Mouse (Mus musculus) intestine, embryonic 15.5 days (tissue): ENCODE measurements around the gene Ror1. TPM values are rescaled to one million over a fixed set of nuclear protein-coding genes. Genes with fewer than 3 reads are reported as not detected.

Experiments
- ATAC-seq: fragments of 200-750 bp; cut with Nextera tagmentation; 2 replicates; pipeline ENCODE4 v1.8.0; 2017; ENCODE audit warnings: moderate TSS enrichment, moderate library complexity
- H3K27ac ChIP-seq: fragments of 300-500 bp; sonication (generic); 2 replicates; pipeline ENCODE4 v1.5.1; 2015; ENCODE audit warnings: mild to moderate bottlenecking, inconsistent platforms
- H3K27me3 ChIP-seq: fragments of 300-500 bp; sonication (generic); replicated peaks from 2 replicates; pipeline ENCODE4 v1.6.1; 2015; ENCODE audit warnings: inconsistent platforms
- H3K36me3 ChIP-seq: fragments of 300-500 bp; sonication (generic); 2 replicates; pipeline ENCODE4 v1.6.1; 2015; ENCODE audit warnings: inconsistent platforms
- H3K4me1 ChIP-seq: fragments of 300-500 bp; sonication (generic); replicated peaks from 2 replicates; pipeline ENCODE4 v1.6.1; 2015; ENCODE audit warnings: inconsistent platforms
- H3K4me2 ChIP-seq: fragments of 300-500 bp; sonication (generic); replicated peaks from 2 replicates; pipeline ENCODE4 v1.6.1; 2015; ENCODE audit warnings: mild to moderate bottlenecking, inconsistent platforms
- H3K4me3 ChIP-seq: fragments of 300-500 bp; sonication (generic); replicated peaks from 2 replicates; pipeline ENCODE4 v1.5.1; 2015; ENCODE audit warnings: inconsistent platforms
- H3K9ac ChIP-seq: fragments of 300-500 bp; sonication (generic); 2 replicates; pipeline ENCODE4 v1.6.1; 2015; ENCODE audit warnings: inconsistent platforms
- H3K9me3 ChIP-seq: fragments of 300-500 bp; sonication (generic); 2 replicates; pipeline ENCODE4 v1.6.1; 2016; ENCODE audit warnings: inconsistent platforms
- WGBS: fragments of 180-500 bp; shearing (Covaris S2); methylation state at CpG from one replicate; pipeline ENCODE4 v1.1.7; 2015; 5-methylcytosine and 5-hydroxymethylcytosine counted together
- polyA plus RNA-seq: library from polyadenylated mRNA; unstranded; fragments of >200 nt; fragmentation: Nextera tagmentation; extraction: Ambion mirVana; gene quantifications from 2 replicates; pipeline ENCODE4 v1.2.1, GENCODE M21; 2015

Ror1 gene
- polyA plus RNA-seq, 1 experiment from 2014 or later: 9.3 TPM

DNA sequence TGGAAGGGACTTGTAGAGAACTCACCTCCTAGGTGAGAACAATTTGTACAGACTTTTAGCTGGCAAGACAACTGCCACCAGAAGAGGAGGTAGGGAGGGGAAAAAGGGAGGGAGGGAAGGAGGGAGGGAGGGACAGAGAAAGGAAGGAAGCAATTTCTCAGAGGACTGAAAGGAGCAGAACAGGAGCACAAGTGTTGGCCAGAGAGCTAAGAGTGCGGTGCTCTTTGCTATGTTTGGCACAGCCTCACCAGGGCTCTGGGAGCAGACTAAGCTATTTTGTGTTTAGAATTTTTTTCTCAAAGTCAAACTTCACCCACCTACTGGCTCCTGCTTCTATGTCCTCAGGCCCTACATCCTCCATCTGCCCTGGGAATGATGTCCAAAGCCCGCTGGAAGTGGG, 152.7 kb downstream of the Ror1 start:
- H3K27me3 ChIP-seq: no peaks in the 10 kb centered on the region
- H3K27ac ChIP-seq: no peak overlapping the region
- no peak overlapping the region for H3K4me2 ChIP-seq
- no peak overlapping the region for H3K9ac ChIP-seq
- no peak for ATAC-seq
- no peak overlapping the region for H3K4me3 ChIP-seq
- no peaks in the 10 kb centered on the region for H3K9me3 ChIP-seq
- H3K36me3 ChIP-seq: no peaks in the 10 kb centered on the region
- H3K4me1 ChIP-seq: peaks cover 9% of the 10 kb centered on the region; the same call in 1 of the 2 replicates
- 53% methylated on average over 2 of the region's 2 CpGs for WGBS

DNA sequence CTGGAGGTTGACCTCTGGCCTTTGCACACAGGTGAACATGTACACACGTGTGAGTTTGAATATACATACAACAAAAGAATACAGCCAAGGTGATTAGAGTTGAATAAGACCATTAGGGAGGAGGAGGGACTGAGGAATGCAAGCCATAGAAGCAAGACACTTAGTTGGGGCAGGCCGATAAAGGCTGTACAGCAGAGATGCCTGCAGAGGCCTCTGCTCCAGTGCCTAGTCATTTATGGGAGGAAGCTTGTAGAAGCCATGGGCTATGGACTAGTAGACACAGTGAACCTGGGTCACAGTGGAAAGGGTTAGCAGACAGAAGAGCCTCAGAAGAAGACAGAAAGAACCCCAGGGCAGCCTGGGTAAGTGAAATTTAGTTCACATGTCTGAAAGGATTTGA, 155.7 kb downstream of the Ror1 start:
- no peak overlapping the region for H3K4me2 ChIP-seq
- H3K36me3 ChIP-seq: no peaks in the 10 kb centered on the region
- H3K4me1 ChIP-seq: peaks cover 9% of the 10 kb centered on the region; the same call in 1 of the 2 replicates
- ATAC-seq: no peak
- no peaks in the 10 kb centered on the region for H3K9me3 ChIP-seq
- 46% methylated on average over 2 of the region's 2 CpGs for WGBS
- H3K9ac ChIP-seq: no peak overlapping the region
- no peaks in the 10 kb centered on the region for H3K27me3 ChIP-seq
- peak overlapping the region; percentile 33; the same call in 1 of the 2 replicates for H3K27ac ChIP-seq
- no peak overlapping the region for H3K4me3 ChIP-seq

DNA sequence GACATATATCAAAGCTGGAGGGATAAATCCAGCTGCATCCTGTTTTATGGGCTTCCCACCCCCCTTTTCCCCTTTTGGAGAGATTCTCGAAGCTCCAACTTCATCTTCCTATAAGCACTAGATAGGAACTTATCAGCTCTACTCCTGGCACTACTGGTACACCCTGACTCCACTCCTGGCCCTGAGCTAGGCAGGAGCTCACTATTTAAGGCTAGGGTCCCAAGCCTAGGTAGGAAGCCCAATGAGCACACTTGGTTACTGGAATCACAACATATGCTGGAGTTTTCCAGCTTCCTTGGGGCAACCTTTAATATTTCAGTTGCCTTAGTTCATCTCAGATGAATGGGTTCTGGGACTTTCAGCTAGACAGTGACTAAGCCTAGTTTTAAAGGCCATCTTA, 156.5 kb downstream of the Ror1 start:
- ATAC-seq: no peak
- Histone ChIP-seq H3K27ac (no peak overlapping the region), H3K36me3 (no peaks in the 10 kb centered on the region), H3K4me3 (no peak overlapping the region), H3K9ac (no peak overlapping the region), H3K4me1 (peaks cover 9% of the 10 kb centered on the region; the same call in 1 of the 2 replicates), H3K4me2 (no peak overlapping the region), H3K9me3 (no peaks in the 10 kb centered on the region), H3K27me3 (no peaks in the 10 kb centered on the region)
- 20% methylated on average over 1 of the region's 1 CpGs for WGBS

DNA sequence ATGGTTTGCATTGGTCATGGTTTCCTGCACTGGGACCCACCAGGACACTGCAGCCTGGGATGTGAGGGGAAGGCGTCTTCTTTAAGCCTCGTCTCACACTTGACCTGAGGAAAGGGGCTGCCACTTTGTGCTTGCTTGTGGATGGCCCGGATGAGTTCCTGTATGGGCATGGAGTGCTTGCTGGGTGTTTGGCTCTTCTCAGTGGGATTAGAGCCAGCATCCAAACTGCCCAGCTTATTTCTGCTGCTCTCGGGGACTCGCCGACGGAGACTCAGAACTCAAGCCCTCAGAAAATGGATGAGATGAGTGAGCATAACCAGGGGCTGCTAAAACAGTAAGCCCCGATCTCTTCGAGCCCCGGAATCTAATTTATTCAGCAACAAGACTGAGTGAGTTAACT, 157.1 kb downstream of the Ror1 start:
- H3K9me3 ChIP-seq: no peaks in the 10 kb centered on the region
- H3K4me2 ChIP-seq: no peak overlapping the region
- H3K4me1 ChIP-seq: peaks cover 9% of the 10 kb centered on the region; the same call in 1 of the 2 replicates
- no peak overlapping the region for H3K9ac ChIP-seq
- WGBS: 71% methylated on average over 10 of the region's 10 CpGs
- H3K36me3 ChIP-seq: no peaks in the 10 kb centered on the region
- no peak for ATAC-seq
- no peaks in the 10 kb centered on the region for H3K27me3 ChIP-seq
- no peak overlapping the region for H3K4me3 ChIP-seq
- no peak overlapping the region for H3K27ac ChIP-seq

DNA sequence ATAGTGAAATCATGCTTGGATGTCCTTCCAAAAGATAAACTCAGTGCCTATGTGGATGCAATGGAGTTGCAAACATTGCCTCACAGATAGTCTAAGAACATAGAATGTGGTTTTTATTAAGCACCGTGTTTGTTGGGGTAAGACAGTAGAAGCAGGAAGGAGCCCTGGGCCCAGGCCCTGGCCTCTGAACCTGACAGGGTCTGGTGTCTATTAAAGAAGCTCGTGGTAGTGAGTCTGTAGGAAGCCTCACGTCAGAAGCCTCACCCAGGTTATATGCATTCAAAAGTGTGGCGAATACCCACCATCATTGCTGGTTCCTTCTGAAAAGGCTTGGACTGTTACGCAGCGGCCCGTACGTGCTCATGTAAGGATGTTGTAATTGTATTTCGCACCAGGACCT, 157.8 kb downstream of the Ror1 start:
- peaks cover 9% of the 10 kb centered on the region; the same call in 1 of the 2 replicates for H3K4me1 ChIP-seq
- H3K27ac ChIP-seq: no peak overlapping the region
- no peaks in the 10 kb centered on the region for H3K27me3 ChIP-seq
- WGBS: 82% methylated on average over 9 of the region's 9 CpGs
- no peak for ATAC-seq
- H3K9ac ChIP-seq: no peak overlapping the region
- H3K9me3 ChIP-seq: no peaks in the 10 kb centered on the region
- no peaks in the 10 kb centered on the region for H3K36me3 ChIP-seq
- no peak overlapping the region for H3K4me2 ChIP-seq
- H3K4me3 ChIP-seq: no peak overlapping the region

DNA sequence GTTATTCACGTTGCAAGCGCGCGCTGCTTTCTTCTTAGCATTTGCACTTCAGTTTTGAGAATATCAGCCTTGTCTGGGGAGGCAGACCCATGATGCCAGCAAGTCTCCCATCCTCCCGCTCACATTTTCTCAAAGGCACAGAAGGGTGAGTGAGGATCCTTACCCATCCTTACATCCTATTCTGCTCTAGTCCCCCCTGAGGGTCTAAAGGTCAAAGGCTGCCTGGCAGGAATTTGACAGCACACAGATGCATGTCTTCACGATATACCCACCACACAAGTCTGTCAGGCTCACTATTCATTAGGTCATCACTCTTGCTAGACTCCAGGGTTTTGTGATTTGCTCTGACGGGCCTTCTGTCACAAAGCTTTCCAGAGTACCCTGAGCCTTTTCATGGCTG, 158.2 kb downstream of the Ror1 start:
- no peak overlapping the region for H3K4me2 ChIP-seq
- no peak for ATAC-seq
- no peaks in the 10 kb centered on the region for H3K36me3 ChIP-seq
- no peak overlapping the region for H3K9ac ChIP-seq
- WGBS: 75% methylated on average over 7 of the region's 7 CpGs
- H3K9me3 ChIP-seq: no peaks in the 10 kb centered on the region
- H3K4me1 ChIP-seq: peaks cover 9% of the 10 kb centered on the region; the same call in 1 of the 2 replicates
- H3K4me3 ChIP-seq: no peak overlapping the region
- H3K27ac ChIP-seq: no peak overlapping the region
- H3K27me3 ChIP-seq: no peaks in the 10 kb centered on the region

DNA sequence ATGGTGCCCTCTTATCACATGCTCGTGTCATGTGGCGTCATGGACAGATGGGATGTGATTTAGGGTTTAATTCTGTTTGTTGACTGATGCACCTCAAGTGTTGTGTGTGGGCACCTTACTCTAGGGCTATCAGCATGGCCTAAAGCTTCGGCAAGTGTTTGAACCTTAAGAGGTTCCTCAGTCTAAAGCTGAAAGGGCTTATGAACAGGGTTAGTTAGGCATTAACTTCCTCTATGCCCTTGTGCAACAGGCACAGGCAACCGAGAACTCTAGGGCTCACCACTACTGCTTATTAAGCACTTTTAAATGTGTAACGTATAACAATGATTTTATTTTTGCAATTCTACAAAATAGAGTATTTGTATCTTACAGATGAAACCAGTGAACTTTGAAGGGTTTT, 162.9 kb downstream of the Ror1 start:
- no peak for ATAC-seq
- Histone ChIP-seq H3K9me3 (no peaks in the 10 kb centered on the region), H3K36me3 (no peaks in the 10 kb centered on the region), H3K4me3 (no peak overlapping the region), H3K4me1 (no peaks in the 10 kb centered on the region), H3K9ac (no peak overlapping the region), H3K27me3 (no peaks in the 10 kb centered on the region), H3K27ac (no peak overlapping the region), H3K4me2 (no peak overlapping the region)
- 73% methylated on average over 5 of the region's 5 CpGs for WGBS

DNA sequence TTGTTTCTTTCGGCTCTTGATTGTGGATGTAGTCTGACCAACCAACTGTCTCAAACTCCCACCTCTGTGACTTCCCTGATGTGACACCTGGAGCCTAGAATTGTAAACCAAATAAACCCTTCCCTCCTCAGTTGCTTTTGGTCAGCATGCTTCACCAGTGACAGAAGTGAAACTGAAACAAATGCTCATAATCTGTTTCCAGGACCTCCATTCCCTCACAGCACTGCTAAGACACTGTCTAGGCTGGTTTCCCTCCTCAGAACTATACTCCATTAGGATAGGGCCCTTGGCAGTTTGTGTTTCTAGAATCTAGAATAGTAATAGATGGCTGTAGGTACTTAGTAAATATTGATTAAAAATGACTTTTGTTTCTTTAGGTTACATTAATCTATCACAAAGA, 168.3 kb downstream of the Ror1 start:
- no peaks in the 10 kb centered on the region for H3K9me3 ChIP-seq
- no peak overlapping the region for H3K4me2 ChIP-seq
- no peak overlapping the region for H3K4me3 ChIP-seq
- no peak overlapping the region for H3K27ac ChIP-seq
- no peaks in the 10 kb centered on the region for H3K36me3 ChIP-seq
- no peak for ATAC-seq
- no peaks in the 10 kb centered on the region for H3K4me1 ChIP-seq
- WGBS: 97% methylated on average over 1 of the region's 1 CpGs
- H3K9ac ChIP-seq: no peak overlapping the region
- H3K27me3 ChIP-seq: no peaks in the 10 kb centered on the region

DNA sequence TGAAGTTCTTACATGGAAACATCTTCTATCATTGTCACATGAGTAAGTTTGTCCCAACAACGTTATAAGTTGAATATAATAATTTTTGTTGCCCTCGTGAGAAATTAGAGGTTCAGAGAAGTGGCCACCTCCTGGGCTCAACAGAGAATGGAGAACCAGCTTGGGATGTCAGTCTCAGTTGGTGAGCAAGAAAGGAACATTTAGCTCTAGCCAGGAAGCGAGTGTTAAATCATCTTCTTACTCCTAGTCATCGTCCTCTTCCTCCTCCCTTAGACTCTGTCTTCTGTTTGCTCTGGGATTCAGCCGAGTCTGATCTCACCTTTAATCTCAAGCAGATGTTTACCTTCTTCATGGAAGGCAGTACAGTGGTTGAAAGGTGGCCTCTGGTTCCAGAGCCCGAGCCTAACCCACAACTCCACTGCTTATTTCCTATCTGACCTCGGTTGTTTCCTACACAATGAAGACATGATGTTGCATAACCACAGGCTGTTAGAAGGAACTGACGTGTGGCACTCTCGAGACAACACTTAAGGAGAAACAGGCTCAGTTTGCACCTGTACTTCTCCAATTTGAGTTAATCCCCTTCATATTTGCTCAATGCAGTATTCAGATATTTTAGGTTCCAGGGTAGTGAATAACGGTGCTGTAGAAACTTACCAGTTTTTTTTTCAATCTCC, 175.6 kb downstream of the Ror1 start:
- Histone ChIP-seq H3K4me2 (no peak overlapping the region), H3K36me3 (no peaks in the 10 kb centered on the region), H3K4me3 (no peak overlapping the region), H3K27me3 (no peaks in the 10 kb centered on the region), H3K4me1 (no peaks in the 10 kb centered on the region), H3K9me3 (no peaks in the 10 kb centered on the region), H3K27ac (no peak overlapping the region), H3K9ac (no peak overlapping the region)
- ATAC-seq: no peak
- 54% methylated on average over 10 of the region's 10 CpGs for WGBS

DNA sequence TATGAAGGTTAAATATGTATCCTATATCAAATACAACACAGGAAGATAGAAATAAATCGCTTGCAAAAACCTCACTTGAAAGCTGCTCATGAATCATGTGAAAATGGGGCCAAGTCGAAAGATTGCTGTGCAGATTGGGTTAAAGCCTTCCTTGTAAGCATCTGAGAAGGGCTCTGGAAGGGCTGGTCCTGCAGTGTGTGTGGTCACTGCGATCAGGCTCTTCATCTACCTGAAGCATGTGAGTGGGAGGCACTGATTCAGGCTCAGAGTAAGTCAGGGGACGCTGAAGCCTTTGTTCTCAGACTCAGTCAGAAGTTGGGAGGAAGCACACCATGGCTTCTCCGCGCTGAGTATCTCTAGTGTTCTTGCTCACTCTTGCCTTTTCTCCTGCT, 176.1 kb downstream of the Ror1 start:
- Histone ChIP-seq H3K9me3 (no peaks in the 10 kb centered on the region), H3K27ac (no peak overlapping the region), H3K4me3 (no peak overlapping the region), H3K27me3 (no peaks in the 10 kb centered on the region), H3K4me1 (no peaks in the 10 kb centered on the region), H3K9ac (no peak overlapping the region), H3K4me2 (no peak overlapping the region), H3K36me3 (no peaks in the 10 kb centered on the region)
- ATAC-seq: no peak
- WGBS: 50% methylated on average over 6 of the region's 6 CpGs

- no peak overlapping the region for H3K4me2 ChIP-seq
- ATAC-seq: no peak
- 97% methylated on average over 3 of the region's 3 CpGs for WGBS
- H3K4me3 ChIP-seq: no peak overlapping the region
- H3K9ac ChIP-seq: no peak overlapping the region
- no peaks in the 10 kb centered on the region for H3K36me3 ChIP-seq
- H3K9me3 ChIP-seq: no peaks in the 10 kb centered on the region
- H3K27me3 ChIP-seq: no peaks in the 10 kb centered on the region
- H3K4me1 ChIP-seq: no peaks in the 10 kb centered on the region
- no peak overlapping the region for H3K27ac ChIP-seq
These were observed 177.8 kb downstream of the Ror1 start for GRCm38 (mm10) chr4:100273356-100273755.

DNA sequence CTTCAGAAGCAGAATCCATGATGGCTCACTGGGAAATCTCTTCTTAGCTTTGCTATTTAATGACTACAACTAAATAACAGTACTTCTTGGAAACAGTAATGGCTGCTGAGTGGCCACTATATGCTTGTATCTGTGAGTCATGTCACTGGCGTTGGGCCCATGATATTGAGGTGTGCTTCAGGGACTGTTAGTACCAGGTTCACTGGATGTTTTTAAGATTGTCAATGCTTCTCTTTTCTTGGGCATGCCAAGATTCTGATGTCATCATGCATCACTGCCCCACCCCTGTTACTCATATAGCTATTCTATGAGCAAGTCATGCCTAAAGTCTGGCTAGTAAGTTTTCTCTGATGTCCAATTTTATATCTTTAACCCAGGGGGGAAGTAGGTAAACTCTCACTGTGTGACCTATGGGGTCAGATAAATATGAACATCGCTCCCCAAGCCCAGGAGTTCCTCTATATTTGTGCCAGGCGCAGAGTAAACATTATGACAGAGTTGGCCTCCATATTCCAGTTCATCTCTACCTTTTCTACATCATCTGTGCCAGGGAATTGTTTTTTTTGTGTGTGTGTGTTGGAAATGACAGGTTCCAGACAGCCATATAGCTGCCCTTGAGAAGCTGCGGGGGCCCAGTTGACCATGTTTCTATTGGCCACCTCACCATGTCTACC, 178.4 kb downstream of the Ror1 start:
- 91% methylated on average over 4 of the region's 4 CpGs for WGBS
- Histone ChIP-seq H3K36me3 (no peaks in the 10 kb centered on the region), H3K27me3 (no peaks in the 10 kb centered on the region), H3K27ac (no peak overlapping the region), H3K9me3 (no peaks in the 10 kb centered on the region), H3K9ac (no peak overlapping the region), H3K4me2 (no peak overlapping the region), H3K4me1 (no peaks in the 10 kb centered on the region), H3K4me3 (no peak overlapping the region)
- no peak for ATAC-seq

- H3K27me3 ChIP-seq: no peaks in the 10 kb centered on the region
- no peak overlapping the region for H3K9ac ChIP-seq
- H3K4me3 ChIP-seq: no peak overlapping the region
- H3K4me1 ChIP-seq: no peaks in the 10 kb centered on the region
- ATAC-seq: no peak
- WGBS: 76% methylated on average over 7 of the region's 7 CpGs
- no peak overlapping the region for H3K27ac ChIP-seq
- H3K9me3 ChIP-seq: no peaks in the 10 kb centered on the region
- no peaks in the 10 kb centered on the region for H3K36me3 ChIP-seq
- H3K4me2 ChIP-seq: no peak overlapping the region
These were observed 180.9 kb downstream of the Ror1 start for GRCm38 (mm10) chr4:100276482-100276881.
